Mouse (Mus musculus) ES-Bruce4 (cell line): ENCODE measurements around the gene Nup62. TPM values are rescaled to one million over a fixed set of nuclear protein-coding genes. Genes with fewer than 3 reads are reported as not detected.

Experiments
- H3K27ac ChIP-seq: 2 replicates; pipeline ENCODE4 v1.5.1; 2012; ENCODE audit warnings: low read length, inconsistent platforms; ENCODE audit not compliant: insufficient read depth
- H3K27me3 ChIP-seq: 2 replicates; pipeline ENCODE4 v1.6.1; 2012; ENCODE audit warnings: mild to moderate bottlenecking, low read length, inconsistent platforms; ENCODE audit not compliant: control insufficient read depth, poor library complexity, insufficient read depth, severe bottlenecking
- H3K36me3 ChIP-seq: 2 replicates; pipeline ENCODE4 v1.6.1; 2012; ENCODE audit warnings: inconsistent platforms, mild to moderate bottlenecking, low read length, moderate library complexity; ENCODE audit not compliant: control insufficient read depth, poor library complexity, insufficient read depth, severe bottlenecking
- H3K4me1 ChIP-seq: one replicate; pipeline ENCODE4 v1.8.1; 2011; ENCODE audit warnings: low read length; ENCODE audit not compliant: control insufficient read depth, insufficient read depth
- H3K4me3 ChIP-seq: 2 replicates; pipeline ENCODE4 v1.5.1; 2011; ENCODE audit warnings: low read depth, mild to moderate bottlenecking, low read length
- H3K9ac ChIP-seq: 2 replicates; pipeline ENCODE4 v1.6.1; 2012; ENCODE audit warnings: low read depth, mild to moderate bottlenecking, inconsistent platforms; ENCODE audit not compliant: poor library complexity, severe bottlenecking
- H3K9me3 ChIP-seq: replicated peaks from 2 replicates; pipeline ENCODE4 v1.6.1; 2012; ENCODE audit warnings: mild to moderate bottlenecking, low read length, inconsistent platforms; ENCODE audit not compliant: control insufficient read depth, poor library complexity, insufficient read depth, severe bottlenecking
- CTCF ChIP-seq: IDR thresholded peaks from one replicate; pipeline ENCODE4 v1.8.1; 2011; ENCODE audit warnings: low read depth, low read length
- EP300 ChIP-seq: IDR thresholded peaks from 2 replicates; pipeline ENCODE4 v1.6.1; 2011; ENCODE audit warnings: low read depth, low read length; ENCODE audit not compliant: insufficient read depth
- POLR2A ChIP-seq: IDR thresholded peaks from one replicate; pipeline ENCODE4 v1.8.1; 2011; ENCODE audit warnings: low read length; ENCODE audit not compliant: insufficient read depth
- polyA plus RNA-seq: library from polyadenylated mRNA; stranded (reverse); fragments of >200 nt; gene quantifications from 2 replicates; pipeline ENCODE4 v1.2.4, GENCODE M21; 2011; ENCODE audit warnings: low read depth; ENCODE audit not compliant: missing spikeins, insufficient read depth, insufficient read length

Nup62 gene
- polyA plus RNA-seq, 1 experiment: 90.6 TPM

DNA sequence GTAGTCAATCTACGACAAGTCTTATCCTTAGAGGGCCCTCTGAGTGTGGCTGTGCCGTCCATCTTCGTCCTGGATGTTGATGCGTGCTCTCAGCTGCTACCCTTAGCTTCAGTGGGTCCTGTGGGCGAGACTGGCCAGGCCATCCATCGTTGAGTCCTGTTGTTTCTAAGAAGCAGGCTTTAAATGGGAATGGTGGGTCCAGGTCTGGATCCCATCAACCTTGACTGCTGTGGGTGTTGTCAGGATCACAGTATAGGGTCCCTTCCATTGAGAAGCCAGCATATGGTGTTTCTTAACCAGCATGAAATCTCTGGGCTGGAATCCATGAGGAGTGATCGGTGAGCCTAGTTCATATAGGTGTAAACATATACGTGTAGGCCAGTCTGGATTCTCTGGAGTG lies 35.8 kb upstream of the Nup62 start:
- H3K27me3 ChIP-seq: no peaks in the 10 kb centered on the region
- no peak overlapping the region for H3K9ac ChIP-seq
- H3K9me3 ChIP-seq: no peaks in the 10 kb centered on the region
- H3K36me3 ChIP-seq: no peaks in the 10 kb centered on the region
- no peak overlapping the region for H3K4me3 ChIP-seq
- TF ChIP-seq POLR2A (no peak), EP300 (no peak), CTCF (no peak)
- H3K4me1 ChIP-seq: no peaks in the 10 kb centered on the region
- H3K27ac ChIP-seq: no peak overlapping the region

GRCm38 (mm10) chr7:44789531-44789930 lies 26.4 kb upstream of the Nup62 start:
- H3K4me1 ChIP-seq: no peaks in the 10 kb centered on the region
- no peaks in the 10 kb centered on the region for H3K36me3 ChIP-seq
- H3K27ac ChIP-seq: no peak overlapping the region
- H3K9ac ChIP-seq: no peak overlapping the region
- no peaks in the 10 kb centered on the region for H3K27me3 ChIP-seq
- TF ChIP-seq POLR2A: no peak
- no peak for TF ChIP-seq EP300
- TF ChIP-seq CTCF: no peak
- H3K4me3 ChIP-seq: no peak overlapping the region
- 0 out of 2 replicates have a peak, but pooled peaks cover 5% of the 10 kb centered on the region for H3K9me3 ChIP-seq

DNA sequence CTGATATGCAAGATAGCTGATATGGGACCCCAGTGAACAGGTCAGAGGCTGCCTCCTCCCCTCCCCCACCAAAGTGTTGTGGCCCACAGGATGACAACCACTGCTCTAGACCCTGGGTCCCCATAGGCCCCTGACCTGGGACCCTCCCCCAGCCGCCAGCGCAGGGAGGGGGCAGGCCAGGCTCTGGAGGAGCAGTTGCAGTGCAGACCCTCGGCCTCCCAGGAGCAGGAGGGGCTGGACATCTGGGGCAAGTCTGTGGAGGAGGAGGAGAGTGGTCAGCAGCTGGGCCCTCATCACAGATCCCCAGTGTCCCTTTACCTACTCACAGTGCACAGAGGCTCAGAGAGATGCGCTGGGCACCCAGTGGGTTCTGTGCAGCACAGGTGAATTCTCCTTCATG lies 25.8 kb upstream of the Nup62 start:
- no peaks in the 10 kb centered on the region for H3K36me3 ChIP-seq
- H3K4me1 ChIP-seq: no peaks in the 10 kb centered on the region
- no peak overlapping the region for H3K4me3 ChIP-seq
- H3K9me3 ChIP-seq: 0 out of 2 replicates have a peak, but pooled peaks cover 5% of the 10 kb centered on the region
- no peak for TF ChIP-seq CTCF
- TF ChIP-seq EP300: no peak
- TF ChIP-seq POLR2A: no peak
- no peak overlapping the region for H3K9ac ChIP-seq
- H3K27me3 ChIP-seq: no peaks in the 10 kb centered on the region
- H3K27ac ChIP-seq: no peak overlapping the region

GRCm38 (mm10) chr7:44792781-44793180 lies 23.1 kb upstream of the Nup62 start:
- Histone ChIP-seq H3K4me3 (no peak overlapping the region), H3K4me1 (no peaks in the 10 kb centered on the region), H3K27ac (no peak overlapping the region), H3K9ac (no peak overlapping the region), H3K36me3 (no peaks in the 10 kb centered on the region), H3K27me3 (no peaks in the 10 kb centered on the region), H3K9me3 (peaks cover 17% of the 10 kb centered on the region; the same call in 1 of the 2 replicates)
- no peak for TF ChIP-seq EP300
- TF ChIP-seq POLR2A: no peak
- no peak for TF ChIP-seq CTCF

- TF ChIP-seq EP300: no peak
- TF ChIP-seq POLR2A: no peak
- no peak for TF ChIP-seq CTCF
- Histone ChIP-seq H3K27me3 (no peaks in the 10 kb centered on the region; the same call in 1 of the 2 replicates), H3K36me3 (no peaks in the 10 kb centered on the region), H3K9me3 (no peaks in the 10 kb centered on the region), H3K4me3 (no peak overlapping the region), H3K9ac (no peak overlapping the region), H3K4me1 (no peaks in the 10 kb centered on the region), H3K27ac (no peak overlapping the region)
These were observed 7.0 kb upstream of the Nup62 start for GRCm38 (mm10) chr7:44808927-44809326.

DNA sequence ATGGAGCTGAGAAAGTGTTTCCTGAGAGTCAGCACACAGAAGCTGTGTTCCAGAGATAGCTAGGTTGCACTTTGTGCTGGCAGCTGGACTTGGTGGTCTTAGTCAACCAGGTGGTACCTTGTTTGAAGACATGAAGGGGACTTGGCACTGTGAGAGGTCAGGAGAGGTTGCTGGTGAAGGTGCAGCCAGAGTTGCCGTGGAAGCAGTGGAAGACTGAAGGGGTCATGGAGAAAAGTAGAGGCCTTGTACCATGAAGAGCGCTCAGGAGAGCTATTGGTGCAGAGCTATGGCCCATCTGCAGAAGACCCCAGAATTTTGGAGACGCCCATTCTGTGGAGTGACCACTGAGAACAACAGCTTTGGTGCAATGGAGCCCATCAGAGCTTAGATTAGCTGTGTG lies 6.4 kb upstream of the Nup62 start:
- Histone ChIP-seq H3K36me3 (no peaks in the 10 kb centered on the region), H3K4me3 (no peak overlapping the region), H3K4me1 (no peaks in the 10 kb centered on the region), H3K27me3 (no peaks in the 10 kb centered on the region; the same call in 1 of the 2 replicates), H3K9ac (no peak overlapping the region), H3K9me3 (no peaks in the 10 kb centered on the region), H3K27ac (no peak overlapping the region)
- TF ChIP-seq CTCF: no peak
- no peak for TF ChIP-seq POLR2A
- TF ChIP-seq EP300: no peak

- TF ChIP-seq EP300 (no peak), POLR2A (no peak), CTCF (no peak)
These were observed 5.5 kb upstream of the Nup62 start for GRCm38 (mm10) chr7:44810365-44810764.

More at GRCm38 (mm10) chr7:44810365-44810764, 5.5 kb upstream of the Nup62 start:
- H3K36me3 ChIP-seq: no peaks in the 10 kb centered on the region
- no peak overlapping the region for H3K4me3 ChIP-seq
- H3K9ac ChIP-seq: no peak overlapping the region
- H3K4me1 ChIP-seq: no peaks in the 10 kb centered on the region
- H3K27ac ChIP-seq: no peak overlapping the region
- H3K9me3 ChIP-seq: no peaks in the 10 kb centered on the region
- H3K27me3 ChIP-seq: no peaks in the 10 kb centered on the region; the same call in 1 of the 2 replicates
